Mouse (Mus musculus): ENCODE measurements around the gene Smagp.

- TF ChIP-seq CTCF (IDR thresholded peaks at IDR 0.05; ENCODE audit: borderline replicate concordance, insufficient read depth, low read depth, low read length) (no peak), POLR2A (IDR thresholded peaks at IDR 0.05; ENCODE audit: borderline replicate concordance, insufficient read depth, low read length) (no peak)
Measured at GRCm38 (mm10) chr15:100587166-100587565, 49.6 kb downstream of the Smagp start.

Data from cerebellum, adult 2 months (tissue).